Mouse (Mus musculus): ENCODE results near the gene Ppox. TPM values are rescaled to one million over a fixed set of nuclear protein-coding genes. Genes with fewer than 3 reads are reported as not detected.
A peak's percentile ranks its signal among the peaks of the same experiment; 100 is the strongest.
"Not testable (repeated sequence)": the region's sequence is repeated elsewhere in the genome, so short reads cannot be mapped to it uniquely, and the experiment has no call there.

The Ppox gene
- polyA plus RNA-seq, 1 experiment: 51.5 TPM

DNA sequence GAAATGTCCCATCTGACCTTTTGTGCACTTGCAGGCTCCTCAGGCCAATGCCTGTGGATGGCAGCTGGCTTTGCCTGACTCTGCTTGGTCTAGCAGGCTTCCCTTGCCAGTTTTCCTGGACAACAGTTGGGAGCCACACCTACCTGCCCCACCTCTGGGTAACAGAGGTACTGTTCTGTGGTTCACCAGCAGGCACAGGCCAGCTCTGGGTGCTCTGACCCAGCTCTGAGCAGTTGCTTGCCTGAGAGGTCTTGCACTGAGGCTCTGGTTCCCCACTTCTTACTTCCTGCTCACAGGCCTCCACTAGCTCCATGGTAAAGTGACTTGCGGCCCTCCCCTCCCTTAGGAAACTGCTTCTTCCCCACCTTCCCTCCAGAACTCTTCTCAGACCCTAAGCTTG lies 41.0 kb upstream of the Ppox start:
- TF ChIP-seq POLR2A (IDR thresholded peaks at IDR 0.05; ENCODE audit: low read depth, low read length): no peak
- TF ChIP-seq CTCF (conservative IDR thresholded peaks at IDR 0.05; ENCODE audit: insufficient read depth, insufficient read length, low read depth, low read length): 0 out of 2 replicates have a peak, but pooled peaks have one; percentile 13
- 80% methylated on average over 1 of the region's 1 CpGs for WGBS
- Histone ChIP-seq H3K36me3 (ENCODE audit: control insufficient read depth, insufficient read depth, low read length) (no peaks in the 10 kb centered on the region), H3K4me3 (ENCODE audit: insufficient read depth, low read depth, low read length) (no peak overlapping the region), H3K4me1 (ENCODE audit: control insufficient read depth, insufficient read depth, low read length) (peaks cover 2% of the 10 kb centered on the region; the same call in 1 of the 2 replicates), H3K27me3 (replicated peaks; ENCODE audit: control insufficient read depth, insufficient read depth, low read length) (no peaks in the 10 kb centered on the region), H3K27ac (ENCODE audit: insufficient read depth, low read depth, low read length) (peak overlapping the region; percentile 79)
- DNase-seq: peak; percentile 70

DNA sequence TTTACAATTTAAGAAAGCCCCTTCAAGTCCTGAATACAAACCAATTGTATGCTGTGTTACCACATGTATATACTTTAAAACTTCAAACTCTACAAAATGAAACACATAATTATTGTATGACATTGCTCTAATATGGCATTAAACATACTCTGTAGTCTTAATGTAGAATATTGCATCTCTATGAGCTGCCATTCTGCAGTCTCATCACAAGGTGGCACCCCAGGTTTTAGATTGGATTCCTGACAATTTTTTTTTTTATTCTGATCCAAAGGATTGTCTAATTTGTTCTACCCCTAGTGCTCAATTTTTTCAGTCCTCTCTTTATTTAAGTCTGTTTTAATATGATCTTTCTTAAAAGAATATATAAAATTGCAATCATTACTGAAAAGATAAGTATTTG lies 40.4 kb upstream of the Ppox start:
- no peak for DNase-seq
- Histone ChIP-seq H3K27ac (ENCODE audit: insufficient read depth, low read depth, low read length) (no peak overlapping the region), H3K36me3 (ENCODE audit: control insufficient read depth, insufficient read depth, low read length) (no peaks in the 10 kb centered on the region), H3K27me3 (replicated peaks; ENCODE audit: control insufficient read depth, insufficient read depth, low read length) (no peaks in the 10 kb centered on the region), H3K4me1 (ENCODE audit: control insufficient read depth, insufficient read depth, low read length) (peaks cover 2% of the 10 kb centered on the region; the same call in 1 of the 2 replicates), H3K4me3 (ENCODE audit: insufficient read depth, low read depth, low read length) (no peak overlapping the region)
- TF ChIP-seq CTCF (conservative IDR thresholded peaks at IDR 0.05; ENCODE audit: insufficient read depth, insufficient read length, low read depth, low read length) (no peak), POLR2A (IDR thresholded peaks at IDR 0.05; ENCODE audit: low read depth, low read length) (no peak)

DNA sequence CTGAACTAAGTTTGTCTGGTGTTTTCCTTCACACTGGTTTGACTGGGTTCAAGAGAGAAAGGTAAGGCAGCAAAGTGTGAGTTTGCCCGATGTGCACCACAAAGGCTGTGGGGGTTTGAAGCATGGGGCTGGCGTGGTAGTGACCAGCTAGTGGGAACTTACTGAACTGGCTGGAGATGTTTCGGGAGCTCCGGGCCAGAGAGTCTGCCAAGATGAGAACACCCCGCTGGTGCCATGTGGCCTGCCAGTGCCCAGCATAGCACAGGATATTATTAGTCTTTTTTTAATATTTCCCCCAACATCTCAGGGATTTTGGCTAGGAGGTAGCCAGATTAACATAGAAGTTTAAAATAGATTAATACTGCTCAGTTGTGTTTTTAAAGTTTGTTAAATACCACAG lies 39.2 kb upstream of the Ppox start:
- 11% methylated on average over 5 of the region's 5 CpGs for WGBS
- Histone ChIP-seq H3K4me3 (ENCODE audit: insufficient read depth, low read depth, low read length) (peak overlapping the region; percentile 29), H3K27me3 (replicated peaks; ENCODE audit: control insufficient read depth, insufficient read depth, low read length) (no peaks in the 10 kb centered on the region), H3K27ac (ENCODE audit: insufficient read depth, low read depth, low read length) (no peak overlapping the region), H3K4me1 (ENCODE audit: control insufficient read depth, insufficient read depth, low read length) (peaks cover 2% of the 10 kb centered on the region; the same call in 1 of the 2 replicates), H3K36me3 (ENCODE audit: control insufficient read depth, insufficient read depth, low read length) (no peaks in the 10 kb centered on the region)
- no peak for DNase-seq
- TF ChIP-seq POLR2A (IDR thresholded peaks at IDR 0.05; ENCODE audit: low read depth, low read length): no peak
- no peak for TF ChIP-seq CTCF (conservative IDR thresholded peaks at IDR 0.05; ENCODE audit: insufficient read depth, insufficient read length, low read depth, low read length)

DNA sequence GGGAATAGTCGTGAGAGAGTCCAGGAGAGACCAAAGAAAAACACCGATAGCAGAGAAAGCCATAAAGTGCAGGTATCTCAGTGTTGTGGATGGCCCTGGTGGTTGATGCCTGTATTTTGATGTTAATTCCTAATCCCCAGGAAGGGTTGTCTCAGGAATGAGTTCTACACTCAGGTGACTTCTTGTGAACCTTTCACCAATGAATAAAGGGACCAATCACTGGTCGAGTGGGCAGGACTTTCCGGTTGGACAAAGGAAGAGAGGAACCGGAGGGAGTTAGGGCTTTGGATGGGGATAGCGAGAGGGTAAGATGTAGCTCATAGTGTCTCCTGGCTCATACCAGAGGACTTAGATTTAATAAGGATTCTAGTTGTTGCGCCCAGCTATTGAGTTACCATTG lies 38.8 kb upstream of the Ppox start:
- Histone ChIP-seq H3K4me3 (ENCODE audit: insufficient read depth, low read depth, low read length) (peak overlapping the region; percentile 29), H3K4me1 (ENCODE audit: control insufficient read depth, insufficient read depth, low read length) (peaks cover 2% of the 10 kb centered on the region; the same call in 1 of the 2 replicates), H3K36me3 (ENCODE audit: control insufficient read depth, insufficient read depth, low read length) (no peaks in the 10 kb centered on the region), H3K27me3 (replicated peaks; ENCODE audit: control insufficient read depth, insufficient read depth, low read length) (no peaks in the 10 kb centered on the region), H3K27ac (ENCODE audit: insufficient read depth, low read depth, low read length) (no peak overlapping the region)
- peak; percentile 69 for DNase-seq
- TF ChIP-seq CTCF (conservative IDR thresholded peaks at IDR 0.05; ENCODE audit: insufficient read depth, insufficient read length, low read depth, low read length): no peak
- TF ChIP-seq POLR2A (IDR thresholded peaks at IDR 0.05; ENCODE audit: low read depth, low read length): no peak
- WGBS: 12% methylated on average over 7 of the region's 7 CpGs

DNA sequence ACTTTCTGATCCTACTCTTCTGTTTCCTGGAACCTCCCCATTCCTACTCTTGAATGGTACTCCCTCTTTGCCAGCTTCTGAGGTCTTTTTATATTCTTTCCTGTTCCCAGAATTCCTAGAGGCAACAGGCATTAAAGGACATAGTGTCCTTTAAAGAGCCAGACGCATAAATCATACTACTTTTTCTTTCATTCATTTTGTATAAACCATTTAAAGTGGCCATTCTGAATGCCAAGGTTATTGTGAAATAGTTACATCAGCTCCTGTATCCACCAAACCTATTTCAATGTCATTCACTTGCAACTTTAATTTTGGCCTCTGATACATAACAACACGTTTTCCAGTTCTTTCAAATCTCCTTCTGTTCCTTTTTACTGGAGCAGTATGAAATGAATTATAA lies 28.3 kb upstream of the Ppox start:
- no peaks in the 10 kb centered on the region for H3K27me3 ChIP-seq (replicated peaks; ENCODE audit: control insufficient read depth, insufficient read depth, low read length)
- no peaks in the 10 kb centered on the region for H3K4me1 ChIP-seq (ENCODE audit: control insufficient read depth, insufficient read depth, low read length)
- H3K36me3 ChIP-seq (ENCODE audit: control insufficient read depth, insufficient read depth, low read length): no peaks in the 10 kb centered on the region
- H3K27ac ChIP-seq (ENCODE audit: insufficient read depth, low read depth, low read length): no peak overlapping the region
- WGBS: 56% methylated on average over 2 of the region's 2 CpGs
- TF ChIP-seq POLR2A (IDR thresholded peaks at IDR 0.05; ENCODE audit: low read depth, low read length): no peak
- no peak for TF ChIP-seq CTCF (conservative IDR thresholded peaks at IDR 0.05; ENCODE audit: insufficient read depth, insufficient read length, low read depth, low read length)
- no peak overlapping the region for H3K4me3 ChIP-seq (ENCODE audit: insufficient read depth, low read depth, low read length)
- DNase-seq: no peak

DNA sequence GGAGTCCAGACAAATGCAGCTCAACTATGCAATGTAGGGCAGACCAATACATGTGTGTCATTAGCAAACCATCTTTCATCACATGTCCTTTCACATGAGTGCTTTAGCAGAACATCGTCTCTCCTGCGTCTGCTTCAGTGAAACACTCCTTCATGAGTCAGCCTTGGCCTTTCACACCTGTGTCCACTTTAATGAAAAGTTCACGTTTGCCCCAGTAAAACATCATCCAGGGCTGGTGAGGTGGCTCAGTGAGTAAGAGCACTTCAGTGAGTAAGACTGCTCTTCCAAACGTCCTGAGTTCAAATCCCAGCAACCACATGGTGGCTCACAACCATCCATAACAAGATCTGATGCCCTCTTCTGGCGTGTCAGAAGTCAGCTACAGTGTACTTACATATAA lies 25.2 kb upstream of the Ppox start:
- H3K4me3 ChIP-seq (ENCODE audit: insufficient read depth, low read depth, low read length); DNase-seq; H3K36me3 ChIP-seq (ENCODE audit: control insufficient read depth, insufficient read depth, low read length); H3K4me1 ChIP-seq (ENCODE audit: control insufficient read depth, insufficient read depth, low read length); H3K27me3 ChIP-seq (replicated peaks; ENCODE audit: control insufficient read depth, insufficient read depth, low read length); H3K27ac ChIP-seq (ENCODE audit: insufficient read depth, low read depth, low read length): not testable (repeated sequence)
- WGBS: 66% methylated on average over 5 of the region's 5 CpGs

DNA sequence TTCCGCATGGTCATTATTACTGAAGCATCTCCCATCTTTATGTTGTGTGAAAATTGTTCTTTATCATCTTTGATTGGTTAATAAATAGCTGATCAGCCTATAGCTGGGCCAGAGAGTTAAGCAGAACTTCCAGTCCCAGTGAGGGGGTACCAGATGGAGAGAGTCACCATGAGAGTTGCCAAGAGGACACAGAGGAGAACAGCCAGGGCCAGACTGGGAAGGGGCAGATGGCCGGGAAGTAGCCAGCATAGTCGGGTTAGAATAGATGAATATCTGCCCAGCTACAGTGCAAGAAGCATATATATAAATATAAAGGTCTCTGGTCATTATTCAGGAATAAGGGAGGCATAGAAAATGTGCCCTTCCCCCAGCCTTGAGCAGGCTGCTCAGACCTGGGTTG lies 17.2 kb upstream of the Ppox start:
- H3K36me3 ChIP-seq (ENCODE audit: control insufficient read depth, insufficient read depth, low read length): no peaks in the 10 kb centered on the region
- 72% methylated on average over 3 of the region's 3 CpGs for WGBS
- no peak for DNase-seq
- TF ChIP-seq CTCF (conservative IDR thresholded peaks at IDR 0.05; ENCODE audit: insufficient read depth, insufficient read length, low read depth, low read length): no peak
- TF ChIP-seq POLR2A (IDR thresholded peaks at IDR 0.05; ENCODE audit: low read depth, low read length): no peak
- no peaks in the 10 kb centered on the region for H3K27me3 ChIP-seq (replicated peaks; ENCODE audit: control insufficient read depth, insufficient read depth, low read length)
- H3K4me3 ChIP-seq (ENCODE audit: insufficient read depth, low read depth, low read length): no peak overlapping the region
- no peak overlapping the region for H3K27ac ChIP-seq (ENCODE audit: insufficient read depth, low read depth, low read length)
- no peaks in the 10 kb centered on the region; the same call in 1 of the 2 replicates for H3K4me1 ChIP-seq (ENCODE audit: control insufficient read depth, insufficient read depth, low read length)

DNA sequence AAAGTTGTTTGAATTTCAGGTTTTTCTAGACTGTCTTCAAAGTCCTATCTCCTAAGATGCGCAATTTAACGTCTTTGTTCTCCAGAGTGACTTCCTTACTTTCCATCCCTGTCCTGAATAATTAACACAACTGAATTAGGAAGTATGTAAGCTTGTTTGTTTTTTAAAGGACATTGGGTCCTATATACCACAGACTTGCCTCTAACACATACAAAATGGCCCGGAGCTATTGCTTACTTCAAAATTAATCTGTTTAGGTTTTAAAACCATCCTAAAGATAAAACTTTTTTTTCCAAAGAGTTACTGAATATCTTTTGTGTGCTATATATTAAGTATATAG lies 14.0 kb upstream of the Ppox start:
- Histone ChIP-seq H3K27me3 (replicated peaks; ENCODE audit: control insufficient read depth, insufficient read depth, low read length) (no peaks in the 10 kb centered on the region), H3K4me3 (ENCODE audit: insufficient read depth, low read depth, low read length) (peak overlapping the region; percentile 89), H3K36me3 (ENCODE audit: control insufficient read depth, insufficient read depth, low read length) (no peaks in the 10 kb centered on the region), H3K27ac (ENCODE audit: insufficient read depth, low read depth, low read length) (peak overlapping the region; percentile 97), H3K4me1 (ENCODE audit: control insufficient read depth, insufficient read depth, low read length) (no peaks in the 10 kb centered on the region; the same call in 1 of the 2 replicates)
- 15% methylated on average over 3 of the region's 3 CpGs for WGBS
- DNase-seq: no peak
- TF ChIP-seq CTCF (conservative IDR thresholded peaks at IDR 0.05; ENCODE audit: insufficient read depth, insufficient read length, low read depth, low read length) (no peak), POLR2A (IDR thresholded peaks at IDR 0.05; ENCODE audit: low read depth, low read length) (no peak)

Measured in kidney, adult 2 months (tissue).